Mouse (Mus musculus) lung, postnatal 0 days (tissue): Measurements from ENCODE around the gene Tmem185b.

Experiments
- CTCF ChIP-seq: IDR thresholded peaks from 2 replicates; pipeline ENCODE4 v1.5.1; 2016; ENCODE audit warnings: antibody characterized with exemption, mild to moderate bottlenecking
- EP300 ChIP-seq: IDR thresholded peaks from 2 replicates; pipeline ENCODE4 v1.6.1; 2016; ENCODE audit warnings: antibody characterized with exemption, mild to moderate bottlenecking, control low read depth

DNA sequence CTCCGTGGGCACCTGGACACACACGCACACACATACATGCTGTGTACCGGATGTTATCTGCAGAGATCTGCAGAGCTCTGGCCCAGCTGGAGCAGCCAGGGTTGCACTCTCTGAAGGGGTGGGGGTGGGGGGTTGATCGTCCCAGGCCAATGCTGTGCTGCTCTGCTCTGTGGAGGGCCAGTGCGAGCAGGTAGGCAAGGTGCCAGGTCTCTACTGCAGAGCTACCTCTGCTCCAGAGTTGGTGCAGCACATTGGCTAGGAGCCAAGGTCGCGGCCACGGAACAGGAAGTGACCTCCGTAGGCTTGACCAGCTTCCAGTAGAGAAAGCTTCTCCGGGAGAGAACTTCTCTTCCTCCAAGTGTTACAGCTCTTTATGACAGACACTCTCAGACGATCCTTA is 33.9 kb upstream of the Tmem185b start:
- no peak for TF ChIP-seq CTCF
- TF ChIP-seq EP300, result no peak
